Mouse (Mus musculus) neural tube, embryonic 13.5 days (tissue): ENCODE measurements at regions not wholly inside any gene's neighbourhood (a gene's known extent, or its start where the extent isn't known, plus 50 kb on each side); places are given as distances from the start of the nearest gene placed in this dataset.
"Not testable (repeated sequence)": the region's sequence is repeated elsewhere in the genome, so short reads cannot be mapped to it uniquely, and the experiment has no call there.

Source experiments
- ATAC-seq: fragments of 200-750 bp; cut with Nextera tagmentation; 2 replicates; pipeline ENCODE4 v1.8.0; 2017; ENCODE audit warnings: low read depth, mild to moderate bottlenecking, moderate TSS enrichment, moderate library complexity
- H3K27ac ChIP-seq: fragments of 300-500 bp; sonication (generic); replicated peaks from 2 replicates; pipeline ENCODE4 v1.5.1; 2015; ENCODE audit warnings: moderate library complexity, mild to moderate bottlenecking, inconsistent platforms
- H3K27me3 ChIP-seq: fragments of 300-500 bp; sonication (generic); 2 replicates; pipeline ENCODE4 v1.6.1; 2015; ENCODE audit warnings: mild to moderate bottlenecking, inconsistent platforms
- H3K36me3 ChIP-seq: fragments of 300-500 bp; sonication (generic); 2 replicates; pipeline ENCODE4 v1.6.1; 2015; ENCODE audit warnings: mild to moderate bottlenecking, inconsistent platforms
- H3K4me1 ChIP-seq: fragments of 300-500 bp; sonication (generic); replicated peaks from 2 replicates; pipeline ENCODE4 v1.6.1; 2015; ENCODE audit warnings: inconsistent platforms
- H3K4me2 ChIP-seq: fragments of 300-500 bp; sonication (generic); 2 replicates; pipeline ENCODE4 v1.6.1; 2015; ENCODE audit warnings: inconsistent platforms, mild to moderate bottlenecking, moderate library complexity
- H3K4me3 ChIP-seq: fragments of 300-500 bp; sonication (generic); 2 replicates; pipeline ENCODE4 v1.5.1; 2015; ENCODE audit warnings: mild to moderate bottlenecking, inconsistent platforms
- H3K9ac ChIP-seq: fragments of 300-500 bp; sonication (generic); 2 replicates; pipeline ENCODE4 v1.6.1; 2015; ENCODE audit warnings: moderate library complexity, mild to moderate bottlenecking, inconsistent platforms
- H3K9me3 ChIP-seq: fragments of 300-500 bp; sonication (generic); 2 replicates; pipeline ENCODE4 v1.6.1; 2016; ENCODE audit warnings: inconsistent platforms
- WGBS: fragments of 180-500 bp; shearing (Covaris S2); methylation state at CpG from one replicate; pipeline ENCODE4 v1.1.7; 2015; 5-methylcytosine and 5-hydroxymethylcytosine counted together

DNA sequence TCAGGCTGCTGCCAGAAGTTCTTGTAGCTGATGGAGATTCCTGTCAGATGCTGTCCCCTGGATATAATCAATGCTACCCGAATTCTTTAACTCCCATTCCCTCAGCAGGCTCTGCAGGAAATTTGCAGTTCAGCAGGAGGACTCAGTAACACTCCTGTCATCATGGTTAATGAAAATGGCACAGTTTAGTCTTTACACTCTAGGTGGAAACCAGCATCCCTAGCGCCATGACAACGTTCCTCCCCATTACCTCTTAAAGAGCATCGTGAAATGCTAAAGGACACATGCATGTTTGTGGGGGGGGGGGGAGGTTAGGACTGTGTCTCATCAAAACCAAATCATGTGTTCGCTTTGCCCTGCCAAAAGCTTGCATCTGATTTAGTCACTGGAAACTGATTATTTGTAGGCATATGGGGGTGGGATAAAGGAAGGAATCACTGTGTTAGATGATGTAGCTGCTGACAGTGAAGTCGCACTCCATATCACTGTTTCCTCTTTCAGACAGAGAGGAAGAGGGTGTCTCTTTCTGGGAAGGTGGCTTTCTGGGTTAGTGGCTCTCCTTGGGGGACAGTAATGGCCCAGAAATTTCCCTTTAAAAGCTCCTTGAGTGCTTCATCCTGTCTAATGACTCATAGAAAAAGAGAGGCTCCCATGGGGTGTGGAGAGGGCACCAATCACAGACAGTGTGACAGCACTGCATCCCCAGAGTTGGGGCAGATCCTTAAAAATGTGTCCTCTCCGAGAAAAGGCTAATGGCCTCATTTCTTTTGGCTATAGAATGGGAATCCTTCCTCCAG lies 351.5 kb downstream of the Plekhb2 start:
- no peak overlapping the region for H3K4me2 ChIP-seq
- 58% methylated on average over 7 of the region's 7 CpGs for WGBS
- H3K9ac ChIP-seq, result no peak overlapping the region
- peaks cover 21% of the 10 kb centered on the region for H3K4me1 ChIP-seq
- peaks cover 5% of the 10 kb centered on the region; the same call in 1 of the 2 replicates for H3K9me3 ChIP-seq
- ATAC-seq, result peak; percentile 87
- peak overlapping the region; percentile 64 for H3K27ac ChIP-seq
- no peaks in the 10 kb centered on the region for H3K27me3 ChIP-seq
- H3K36me3 ChIP-seq, result no peaks in the 10 kb centered on the region
- H3K4me3 ChIP-seq, result no peak overlapping the region

DNA sequence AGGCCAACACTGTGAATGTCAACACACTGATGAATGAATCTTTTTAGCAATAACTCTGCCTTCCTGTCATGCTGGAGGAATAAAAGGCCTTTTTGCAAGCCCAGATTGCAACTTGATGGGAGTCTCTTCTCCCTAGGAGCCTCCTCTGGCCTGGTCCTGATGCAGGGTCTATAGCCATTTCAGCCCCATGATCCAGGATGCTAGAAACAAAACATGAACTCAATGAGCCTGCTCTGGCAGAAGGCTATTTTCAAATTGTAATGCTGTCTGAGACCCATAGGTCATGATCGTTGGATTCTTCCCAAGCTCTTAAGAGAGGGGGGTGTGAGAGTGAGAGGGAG lies 352.1 kb downstream of the Plekhb2 start:
- peak; percentile 53; the same call in 1 of the 2 replicates for ATAC-seq
- H3K27ac ChIP-seq, result peak overlapping the region; percentile 64

DNA sequence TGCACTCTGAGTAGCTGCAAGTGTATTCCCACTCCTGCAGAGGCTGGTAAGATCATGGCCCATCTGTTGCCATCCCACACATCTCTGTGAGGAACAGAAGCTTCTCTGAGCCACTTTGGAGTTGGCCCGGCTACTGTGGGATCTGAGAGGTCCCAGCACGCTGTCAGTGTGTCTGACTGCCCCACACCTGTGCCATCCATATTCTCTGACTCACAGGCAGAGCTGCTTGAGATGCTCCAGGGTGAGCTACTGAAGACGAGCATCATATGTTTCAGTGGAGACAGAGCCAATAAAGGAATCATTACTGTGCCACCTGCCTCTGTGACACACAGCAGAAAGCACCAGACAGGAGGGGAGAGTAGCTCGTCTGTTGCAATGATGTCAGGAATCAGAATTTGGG lies 352.8 kb downstream of the Plekhb2 start:
- Histone ChIP-seq H3K9ac (no peak overlapping the region), H3K9me3 (peaks cover 5% of the 10 kb centered on the region; the same call in 1 of the 2 replicates), H3K27me3 (no peaks in the 10 kb centered on the region), H3K36me3 (no peaks in the 10 kb centered on the region), H3K4me2 (no peak overlapping the region), H3K4me3 (no peak overlapping the region), H3K27ac (peak overlapping the region; percentile 56), H3K4me1 (peaks cover 21% of the 10 kb centered on the region)
- no peak for ATAC-seq
- 70% methylated on average over 4 of the region's 4 CpGs for WGBS

More for the DNA sequence above, 352.1 kb downstream of the Plekhb2 start:
- H3K4me2 ChIP-seq, result no peak overlapping the region
- no peaks in the 10 kb centered on the region for H3K27me3 ChIP-seq
- H3K4me1 ChIP-seq, result peaks cover 21% of the 10 kb centered on the region
- 60% methylated on average over 1 of the region's 1 CpGs for WGBS
- H3K36me3 ChIP-seq, result no peaks in the 10 kb centered on the region
- H3K4me3 ChIP-seq, result no peak overlapping the region
- H3K9me3 ChIP-seq, result peaks cover 5% of the 10 kb centered on the region; the same call in 1 of the 2 replicates
- no peak overlapping the region for H3K9ac ChIP-seq

DNA sequence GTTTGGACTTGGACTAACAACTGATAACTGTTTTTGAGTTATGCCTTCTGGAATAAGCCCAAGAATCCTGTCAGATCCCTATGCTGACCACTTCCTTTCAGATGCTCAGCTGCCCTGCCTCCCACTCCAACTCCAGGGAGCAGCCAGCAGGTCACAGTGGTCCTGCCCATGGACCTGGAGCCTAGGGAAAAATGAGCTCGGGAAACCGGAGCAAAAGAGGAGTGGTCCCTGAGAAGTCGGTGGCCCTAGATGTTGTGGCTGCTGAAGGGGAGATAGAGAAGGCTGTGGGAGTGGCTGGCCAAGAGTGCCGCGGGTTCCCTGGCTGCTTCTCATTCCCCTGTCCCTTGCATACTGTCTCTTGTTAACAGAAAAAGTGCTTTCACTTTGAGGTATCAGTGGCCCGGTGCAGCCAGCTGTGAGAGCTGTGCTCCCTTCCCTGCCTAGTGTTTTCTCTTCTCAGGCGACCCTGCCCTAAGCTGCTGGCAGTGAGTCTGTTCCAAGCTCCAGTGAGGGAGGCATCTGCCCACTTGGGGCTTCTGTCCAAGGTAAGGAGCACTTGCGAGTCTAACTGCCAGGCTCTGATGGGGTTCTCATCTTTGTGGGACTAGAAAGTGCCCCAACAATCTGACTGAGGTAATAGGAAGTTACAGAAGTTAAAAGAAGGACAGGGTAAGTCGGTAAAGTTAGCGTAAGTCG lies 357.2 kb downstream of the Plekhb2 start:
- Histone ChIP-seq H3K9me3 (0 out of 2 replicates have a peak, but pooled peaks cover 3% of the 10 kb centered on the region), H3K27ac (no peak overlapping the region), H3K36me3 (no peaks in the 10 kb centered on the region), H3K9ac (no peak overlapping the region), H3K4me1 (peaks cover 6% of the 10 kb centered on the region; the same call in 1 of the 2 replicates), H3K27me3 (no peaks in the 10 kb centered on the region), H3K4me3 (no peak overlapping the region), H3K4me2 (no peak overlapping the region)
- ATAC-seq, result no peak
- 87% methylated on average over 11 of the region's 11 CpGs for WGBS

DNA sequence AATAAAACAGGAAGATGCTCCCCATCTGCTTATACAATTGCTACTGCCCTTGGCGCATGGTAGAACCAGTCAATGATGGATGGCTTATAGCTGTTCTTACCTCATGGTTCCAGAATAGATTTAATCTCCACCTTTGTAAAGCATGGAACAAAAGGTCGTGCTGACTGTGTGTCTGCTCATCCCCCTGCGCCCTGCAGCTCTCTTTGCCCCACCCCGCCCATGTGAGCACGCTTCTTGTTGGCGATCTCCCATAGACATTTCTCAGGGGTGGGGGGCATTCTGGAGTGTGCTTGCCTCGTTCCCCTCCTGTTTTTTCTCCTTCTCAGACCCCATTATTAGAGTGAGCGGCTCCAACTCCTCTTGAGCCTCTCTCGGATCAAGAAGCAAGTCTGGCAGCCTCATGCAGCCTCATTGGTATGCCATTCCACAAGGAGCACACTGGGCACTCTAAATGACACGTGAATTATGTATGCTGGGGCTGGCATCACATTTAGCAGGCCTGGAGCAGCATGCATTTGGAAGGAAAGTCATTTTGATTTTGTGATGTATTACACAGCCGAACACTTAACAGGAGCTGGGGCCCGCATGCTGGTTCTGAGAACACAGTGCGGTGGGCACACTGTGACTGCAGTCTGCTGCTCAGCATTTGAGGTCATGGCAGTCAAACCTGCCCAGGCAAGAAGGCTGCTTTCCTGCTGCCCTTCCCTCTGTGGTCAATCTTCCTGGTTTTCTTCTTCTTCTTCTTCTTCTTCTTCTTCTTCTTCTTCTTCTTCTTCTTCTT lies 362.5 kb downstream of the Plekhb2 start:
- no peak overlapping the region for H3K4me2 ChIP-seq
- peaks cover 6% of the 10 kb centered on the region; the same call in 1 of the 2 replicates for H3K4me1 ChIP-seq
- no peak overlapping the region for H3K9ac ChIP-seq
- 65% methylated on average over 13 of the region's 13 CpGs for WGBS
- no peak overlapping the region for H3K4me3 ChIP-seq
- H3K36me3 ChIP-seq, result no peaks in the 10 kb centered on the region
- no peaks in the 10 kb centered on the region for H3K27me3 ChIP-seq
- 0 out of 2 replicates have a peak, but pooled peaks cover 3% of the 10 kb centered on the region for H3K9me3 ChIP-seq
- no peak overlapping the region for H3K27ac ChIP-seq
- peak; percentile 67; the same call in 1 of the 2 replicates for ATAC-seq

DNA sequence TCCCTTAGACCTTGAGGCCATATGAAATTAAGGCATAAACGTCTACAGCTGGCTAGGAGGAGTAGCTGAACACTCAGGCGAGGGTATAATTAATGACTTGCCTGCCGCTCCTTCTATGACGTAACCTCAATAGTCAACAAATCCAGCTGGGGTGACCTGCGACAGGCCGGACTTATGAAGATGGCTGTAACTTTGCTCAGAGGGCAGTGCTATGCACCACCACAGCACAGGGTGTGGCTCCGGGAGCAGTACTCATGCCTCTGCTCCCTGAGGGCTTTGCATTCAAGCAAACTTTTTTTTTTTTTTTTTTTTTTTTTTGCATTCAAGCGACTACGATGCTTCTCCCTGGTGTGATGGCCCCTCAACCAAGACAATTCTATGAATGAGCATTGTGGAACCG lies 364.1 kb downstream of the Plekhb2 start:
- WGBS, result 65% methylated on average over 10 of the region's 10 CpGs
- Histone ChIP-seq H3K27ac (no peak overlapping the region), H3K27me3 (no peaks in the 10 kb centered on the region), H3K4me1 (peaks cover 6% of the 10 kb centered on the region; the same call in 1 of the 2 replicates), H3K4me3 (no peak overlapping the region), H3K4me2 (no peak overlapping the region), H3K36me3 (no peaks in the 10 kb centered on the region), H3K9me3 (0 out of 2 replicates have a peak, but pooled peaks cover 3% of the 10 kb centered on the region), H3K9ac (no peak overlapping the region)
- ATAC-seq, result no peak

DNA sequence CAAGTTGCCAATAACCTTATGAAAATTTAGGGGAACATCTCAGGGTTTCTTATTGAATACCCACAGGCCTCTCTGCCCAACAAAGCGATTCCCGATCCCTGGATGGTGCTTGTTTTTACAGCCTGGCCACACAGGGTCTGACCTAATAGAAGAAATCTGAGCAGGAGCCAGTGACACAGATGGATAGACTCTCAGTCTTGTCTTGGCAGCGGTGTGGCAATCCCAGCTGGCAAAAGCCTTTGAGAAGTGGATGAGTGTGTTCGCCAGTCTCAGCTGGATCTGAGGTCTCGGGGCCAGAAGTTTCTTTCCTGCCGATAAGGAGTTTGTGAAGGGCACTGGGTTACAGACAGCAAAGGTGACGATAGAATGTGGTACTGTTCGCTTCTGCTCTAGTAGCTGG lies 366.6 kb downstream of the Plekhb2 start:
- H3K9ac ChIP-seq, result no peak overlapping the region
- H3K4me2 ChIP-seq, result no peak overlapping the region
- H3K36me3 ChIP-seq, result no peaks in the 10 kb centered on the region
- peaks cover 6% of the 10 kb centered on the region; the same call in 1 of the 2 replicates for H3K4me1 ChIP-seq
- WGBS, result 89% methylated on average over 8 of the region's 8 CpGs
- no peak for ATAC-seq
- no peaks in the 10 kb centered on the region for H3K27me3 ChIP-seq
- no peak overlapping the region for H3K4me3 ChIP-seq
- H3K9me3 ChIP-seq, result no peaks in the 10 kb centered on the region
- H3K27ac ChIP-seq, result no peak overlapping the region

DNA sequence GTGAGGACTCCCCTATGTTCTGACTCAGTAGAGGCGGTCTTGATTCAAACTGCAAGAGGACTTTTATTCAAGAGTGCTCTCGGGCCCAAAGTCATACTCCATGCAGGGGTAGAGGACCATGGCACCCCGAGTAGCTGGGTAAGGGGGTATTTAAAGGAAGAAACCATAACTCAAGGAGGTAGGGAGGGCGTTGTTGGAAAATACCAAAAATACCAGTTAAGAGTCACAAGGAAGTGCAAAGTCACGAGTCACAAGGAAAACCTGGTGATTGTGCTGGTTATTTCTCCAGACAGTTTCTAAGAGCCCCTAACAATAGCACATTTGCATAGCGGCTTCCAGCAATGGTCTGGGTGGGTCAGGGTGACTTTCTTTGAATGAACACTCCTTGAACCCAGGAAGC lies 370.4 kb downstream of the Plekhb2 start:
- H3K27ac ChIP-seq, H3K4me2 ChIP-seq, H3K4me1 ChIP-seq, H3K9ac ChIP-seq, ATAC-seq, H3K9me3 ChIP-seq, H3K36me3 ChIP-seq, H3K27me3 ChIP-seq, H3K4me3 ChIP-seq: not testable (repeated sequence)
- WGBS, result 91% methylated on average over 6 of the region's 6 CpGs

DNA sequence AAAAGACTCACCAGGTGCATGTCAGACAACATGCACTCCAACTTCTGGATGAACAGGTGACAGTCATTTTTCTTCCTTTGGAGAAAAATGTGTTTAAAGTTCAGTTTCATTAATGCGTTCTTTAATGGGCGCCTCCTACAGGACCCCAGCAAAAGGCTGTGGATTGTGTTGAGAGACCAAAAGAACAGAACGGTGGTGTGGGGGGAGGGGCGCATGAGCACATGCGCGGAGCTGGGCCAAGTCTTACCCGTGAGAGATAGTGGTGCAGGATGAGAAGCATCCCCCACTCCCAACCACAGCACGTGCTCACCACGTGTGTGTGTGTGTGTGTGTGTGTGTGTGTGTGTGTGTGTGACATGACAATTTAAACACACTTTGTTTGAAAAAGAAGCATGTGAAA lies 371.0 kb downstream of the Plekhb2 start:
- no peaks in the 10 kb centered on the region for H3K4me1 ChIP-seq
- no peaks in the 10 kb centered on the region for H3K36me3 ChIP-seq
- no peaks in the 10 kb centered on the region for H3K27me3 ChIP-seq
- no peaks in the 10 kb centered on the region for H3K9me3 ChIP-seq
- WGBS, result 77% methylated on average over 9 of the region's 9 CpGs
- H3K9ac ChIP-seq, result no peak overlapping the region
- H3K27ac ChIP-seq, result no peak overlapping the region
- no peak overlapping the region for H3K4me2 ChIP-seq
- H3K4me3 ChIP-seq, result no peak overlapping the region
- ATAC-seq, result no peak

DNA sequence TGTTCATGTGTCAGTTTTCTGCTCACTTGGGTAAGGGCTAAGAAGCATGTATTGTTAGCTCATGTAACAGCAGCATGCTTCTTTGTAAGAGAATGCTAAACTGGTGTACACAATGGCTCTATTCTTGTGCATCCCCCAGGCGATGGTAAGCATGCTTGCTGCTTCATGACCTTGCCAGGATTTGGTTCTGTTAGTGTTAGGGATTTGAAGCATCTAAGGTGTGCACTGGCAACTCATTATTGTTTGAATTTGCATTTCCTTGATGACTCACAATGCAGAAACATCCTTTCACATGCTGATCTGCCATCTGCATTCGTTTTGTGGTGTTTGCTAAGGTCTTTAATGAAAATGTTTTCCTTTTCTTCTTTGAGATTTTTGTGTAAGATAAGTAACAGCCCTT lies 382.8 kb downstream of the Plekhb2 start:
- WGBS, result 33% methylated on average over 2 of the region's 2 CpGs
- ATAC-seq, result no peak
- Histone ChIP-seq H3K36me3 (no peaks in the 10 kb centered on the region), H3K4me2 (no peak overlapping the region), H3K4me1 (no peaks in the 10 kb centered on the region; the same call in 1 of the 2 replicates), H3K4me3 (no peak overlapping the region), H3K9ac (no peak overlapping the region), H3K9me3 (no peaks in the 10 kb centered on the region), H3K27ac (no peak overlapping the region), H3K27me3 (no peaks in the 10 kb centered on the region)

DNA sequence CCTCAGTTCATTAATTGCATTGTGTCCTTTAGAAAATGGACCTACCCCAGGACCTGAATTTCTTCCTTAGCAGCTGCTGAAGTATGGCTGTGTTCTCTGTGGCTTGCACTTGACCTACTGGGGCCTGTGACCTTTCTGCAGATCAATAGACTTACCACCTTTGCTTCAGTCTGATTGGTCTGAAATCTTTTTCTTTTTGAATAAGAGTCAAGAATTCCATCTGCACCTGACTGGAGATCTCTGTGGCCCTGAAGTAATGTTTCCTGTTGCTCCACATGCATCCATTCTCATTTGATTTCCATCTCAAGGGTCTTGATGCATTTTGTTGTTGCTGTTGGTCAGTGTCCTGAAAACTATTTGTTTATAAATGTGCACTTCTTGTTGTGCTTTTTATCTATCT lies 388.4 kb downstream of the Plekhb2 start:
- Histone ChIP-seq H3K9me3 (no peaks in the 10 kb centered on the region), H3K27me3 (no peaks in the 10 kb centered on the region), H3K9ac (no peak overlapping the region), H3K27ac (no peak overlapping the region), H3K4me1 (peaks cover 14% of the 10 kb centered on the region), H3K4me3 (no peak overlapping the region), H3K4me2 (no peak overlapping the region), H3K36me3 (no peaks in the 10 kb centered on the region)
- ATAC-seq, result no peak

DNA sequence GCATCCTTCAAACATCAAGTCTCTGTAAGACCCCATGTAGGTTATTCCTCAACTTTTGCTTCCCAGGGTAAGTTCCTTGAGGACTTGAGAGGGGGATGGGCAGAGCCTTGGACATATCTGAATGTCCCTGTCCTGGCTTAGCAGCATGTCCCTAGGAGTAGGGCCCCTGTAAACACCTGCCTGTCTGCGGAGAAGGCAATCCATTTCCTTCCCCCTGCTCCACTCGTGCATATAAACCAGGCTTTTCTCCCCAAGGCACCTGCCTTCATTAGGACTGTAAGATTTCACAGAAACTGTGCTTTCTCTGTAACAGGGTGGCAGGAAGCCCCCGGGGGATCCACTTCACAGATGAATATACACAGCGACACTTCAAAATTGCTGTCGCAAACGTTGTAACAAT lies 393.1 kb downstream of the Plekhb2 start:
- no peaks in the 10 kb centered on the region for H3K36me3 ChIP-seq
- 35% methylated on average over 6 of the region's 6 CpGs for WGBS
- peak overlapping the region; percentile 36 for H3K4me2 ChIP-seq
- H3K4me1 ChIP-seq, result peaks cover 22% of the 10 kb centered on the region
- H3K9me3 ChIP-seq, result no peaks in the 10 kb centered on the region
- peak overlapping the region; percentile 48; the same call in 1 of the 2 replicates for H3K9ac ChIP-seq
- no peaks in the 10 kb centered on the region for H3K27me3 ChIP-seq
- ATAC-seq, result peak; percentile 56; the same call in 1 of the 2 replicates
- H3K27ac ChIP-seq, result peak overlapping the region; percentile 75
- H3K4me3 ChIP-seq, result no peak overlapping the region
